33 mouse cellular contexts compared by ENCODE assay signal in the genomic region with DNA sequence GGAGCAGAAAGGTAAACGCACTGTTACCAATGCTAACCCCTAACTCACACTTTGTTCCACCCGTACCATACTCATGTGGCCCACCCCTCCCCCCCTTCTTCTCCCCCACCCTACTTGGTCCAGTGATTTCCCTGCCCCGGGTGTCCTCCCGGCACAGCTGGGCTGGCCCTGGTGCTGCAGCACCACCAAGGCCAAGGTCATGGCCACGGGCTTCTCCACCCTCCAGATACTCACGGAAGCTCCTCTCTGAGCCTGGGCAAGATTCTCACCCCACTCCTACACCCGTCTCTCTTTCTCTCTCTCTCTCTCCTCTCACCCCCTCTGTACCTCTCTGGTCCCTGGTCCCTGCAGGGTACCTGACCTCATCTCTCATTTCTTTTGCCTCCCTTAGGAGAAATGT. TPM values are rescaled to one million over a fixed set of nuclear protein-coding genes. Genes with fewer than 3 reads are reported as not detected.
A peak's percentile ranks its signal among the peaks of the same experiment; 100 is the strongest.
DNase-seq lines count a peak whose midpoint lies in the region; ATAC-seq and TF ChIP-seq lines count a peak whose summit lies in the region.
"Had no signal": no experiment of that assay in that cellular context is flagged by ENCODE, and none has a peak within 500 bp of the region (broad histone marks: within the 10 kb centered on the region; RNA-seq: fewer than 3 reads in every experiment).

No protein-coding gene starts in this region.

- intact Hi-C loops in gastrocnemius, adult 2 months (cut with DNase I) = no loop called here

- H3K4me1 ChIP-seq in kidney, embryonic 15.5 days = peaks cover 21% of the 10 kb centered on the region
- H3K4me1 ChIP-seq: embryonic facial prominence, embryonic 12.5 days; hindbrain, embryonic 12.5 days; liver, embryonic 12.5 days; midbrain, embryonic 13.5 days; neural tube, embryonic 13.5 days had no signal

- no peak overlapping the region for H3K27ac ChIP-seq in gastrocnemius, adult 2 months
- peak overlapping the region; percentile 18; the same call in 1 of the 2 replicates for H3K27ac ChIP-seq in kidney, embryonic 15.5 days
- H3K27ac ChIP-seq: embryonic facial prominence, embryonic 12.5 days; hindbrain, embryonic 12.5 days; hindbrain, postnatal 0 days; liver, embryonic 12.5 days; midbrain, embryonic 13.5 days; neural tube, embryonic 13.5 days had no signal

- no peak overlapping the region for H3K9ac ChIP-seq in kidney, embryonic 15.5 days
- H3K9ac ChIP-seq: embryonic facial prominence, embryonic 12.5 days; hindbrain, embryonic 12.5 days; liver, embryonic 12.5 days; liver, postnatal 0 days; midbrain, embryonic 13.5 days; neural tube, embryonic 13.5 days had no signal

- H3K36me3 ChIP-seq in kidney, embryonic 15.5 days = peaks cover 74% of the 10 kb centered on the region

- no peaks in the 10 kb centered on the region for H3K27me3 ChIP-seq in kidney, embryonic 15.5 days
- H3K27me3 ChIP-seq: CH12.LX; embryonic facial prominence, embryonic 12.5 days; hindbrain, embryonic 12.5 days; liver, embryonic 12.5 days; midbrain, embryonic 13.5 days; neural tube, embryonic 13.5 days had no signal

- no peak for TF ChIP-seq CTCF in gastrocnemius, adult 2 months (IDR thresholded peaks at IDR 0.05)

- H3K4me2 ChIP-seq in kidney, embryonic 15.5 days = no peak overlapping the region
- H3K4me2 ChIP-seq: embryonic facial prominence, embryonic 12.5 days; heart, embryonic 11.5 days; hindbrain, embryonic 12.5 days; liver, embryonic 12.5 days; midbrain, embryonic 13.5 days; neural tube, embryonic 13.5 days had no signal

- peak; percentile 17; the same call in 1 of the 2 replicates for ATAC-seq in kidney, embryonic 15.5 days (replicated peaks; ENCODE audit: low FRiP score)
- ATAC-seq in megakaryocyte progenitor cell, adult 5-6 weeks (replicated peaks; ENCODE audit: poor library complexity) = no peak
- ATAC-seq: activated CD4-positive, CD25-positive, alpha-beta regulatory T cell, adult 4 months; forebrain, embryonic 16.5 days; hindbrain, postnatal 0 days; intestine, embryonic 16.5 days; liver, embryonic 12.5 days; liver, postnatal 0 days; lung, postnatal 0 days; midbrain, embryonic 13.5 days had no signal

- H3K4me3 ChIP-seq in gastrocnemius, adult 2 months = no peak overlapping the region
- no peak overlapping the region for H3K4me3 ChIP-seq in kidney, embryonic 15.5 days (replicated peaks)
- H3K4me3 ChIP-seq: embryonic facial prominence, embryonic 12.5 days; hindbrain, embryonic 12.5 days; liver, embryonic 12.5 days; midbrain, embryonic 13.5 days; neural tube, embryonic 13.5 days had no signal

- DNase-seq in gastrocnemius, adult 2 months = peak; percentile 21
- DNase-seq in gastrocnemius, postnatal 4 days (ENCODE audit: low spot score in 2 of 2) = no peak
- no peak for DNase-seq in kidney, adult 8-10 months
- DNase-seq in adrenal gland, adult 8-10 months = peak; percentile 79
- DNase-seq in kidney, postnatal 36 days = peak; percentile 27 to 45
- DNase-seq in heart, adult 9 months (ENCODE audit: low spot score in 2 of 2) = no peak
- DNase-seq: cerebellum, adult 11 months; cerebellum, adult 9-11 months; embryo, embryonic 11 days; heart, adult 11 months; heart, postnatal 36 days; layer of hippocampus, postnatal 36 days; left cerebral cortex, postnatal 4 days; liver, postnatal 0 days; right cerebral cortex, adult 18-20 months; spleen, adult 18-20 months; thymus, adult 2 months; thymus, postnatal 4 days had no signal

- 30% methylated on average over 7 of the region's 7 CpGs for WGBS in kidney, embryonic 15.5 days

- no peaks in the 10 kb centered on the region for H3K9me3 ChIP-seq in kidney, embryonic 15.5 days (replicated peaks)
- H3K9me3 ChIP-seq: embryonic facial prominence, embryonic 12.5 days; hindbrain, embryonic 12.5 days; liver, embryonic 12.5 days; midbrain, embryonic 13.5 days; neural tube, embryonic 13.5 days had no signal

RNA-seq across cellular contexts. Expression of a gene that starts 26.4 kb away (rescaled TPM):
- 10 to 100 TPM; 14.7 to 22.5 TPM for total RNA-seq in gastrocnemius, adult 2 months (2021)
- total RNA-seq in gastrocnemius, postnatal 4 days (2021) = 10 to 100 TPM; 33.6 to 37.6 TPM
- 17.8 and 18.8 TPM in 2 replicates for polyA plus RNA-seq in kidney, embryonic 15.5 days (2015; fragmentation: Nextera tagmentation; extraction: Ambion mirVana)
- total RNA-seq in adrenal gland, adult 8-10 months (2022) = 100 to 1,000 TPM in 3 of 4 experiments, 10 to 100 TPM in 1; 90.5 to 113 (median 105) TPM
- total RNA-seq in megakaryocyte progenitor cell, adult 5-6 weeks (2015) = 2.9 and 5.9 TPM in 2 replicates
- 2.3 and 2.4 TPM in 2 replicates for total RNA-seq in megakaryocyte progenitor cell, adult 5-6 weeks (2017)

RNA-seq across cellular contexts. Expression of a gene that starts 28.7 kb away (rescaled TPM):
- total RNA-seq in gastrocnemius, adult 2 months (2021) = under 1 TPM; 0.64 to 0.84 TPM
- under 1 TPM; 0.22 to 0.23 TPM for total RNA-seq in gastrocnemius, postnatal 4 days (2021)
- 0.69 and 0.71 TPM in 2 replicates for polyA plus RNA-seq in kidney, embryonic 15.5 days (2015; fragmentation: Nextera tagmentation; extraction: Ambion mirVana)
- total RNA-seq in adrenal gland, adult 8-10 months (2022) = 1 to 10 TPM; 1.5 to 2.2 (median 1.9) TPM
- total RNA-seq in megakaryocyte progenitor cell, adult 5-6 weeks (2015) = not detected in 2 replicates
- total RNA-seq in megakaryocyte progenitor cell, adult 5-6 weeks (2017) = 0.46 TPM in 1 of 2 replicates, not detected in the other
- total RNA-seq: megakaryocyte-erythroid progenitor cell, adult 5-6 weeks had no signal

RNA-seq across cellular contexts. Expression of a gene that starts 29.0 kb away (rescaled TPM):
- total RNA-seq in gastrocnemius, adult 2 months (2021) = under 1 TPM; 0.23 to 0.42 TPM
- total RNA-seq in gastrocnemius, postnatal 4 days (2021) = 10 to 100 TPM; 14.9 to 17.2 TPM
- 60.7 and 62.2 TPM in 2 replicates for polyA plus RNA-seq in kidney, embryonic 15.5 days (2015; fragmentation: Nextera tagmentation; extraction: Ambion mirVana)
- total RNA-seq in adrenal gland, adult 8-10 months (2022) = 1 to 10 TPM; 1.1 to 2.7 (median 1.8) TPM
- total RNA-seq in megakaryocyte progenitor cell, adult 5-6 weeks (2015) = 40.3 and 51.0 TPM in 2 replicates
- 32.5 and 38.1 TPM in 2 replicates for total RNA-seq in megakaryocyte progenitor cell, adult 5-6 weeks (2017)

RNA-seq across cellular contexts. Expression of a gene that starts 46.5 kb away (rescaled TPM):
- total RNA-seq in gastrocnemius, adult 2 months (2021) = 100 to 1,000 TPM; 137 to 165 TPM
- total RNA-seq in gastrocnemius, postnatal 4 days (2021) = 100 to 1,000 TPM; 837 to 892 TPM
- polyA plus RNA-seq in kidney, embryonic 15.5 days (2015; fragmentation: Nextera tagmentation; extraction: Ambion mirVana) = 161 and 163 TPM in 2 replicates
- total RNA-seq in adrenal gland, adult 8-10 months (2022) = 100 to 1,000 TPM; 240 to 263 (median 253) TPM
- 23.8 and 24.8 TPM in 2 replicates for total RNA-seq in megakaryocyte progenitor cell, adult 5-6 weeks (2015)
- total RNA-seq in megakaryocyte progenitor cell, adult 5-6 weeks (2017) = 22.4 and 24.0 TPM in 2 replicates

Comparison
In these comparisons a context has a peak if more than half of its experiments do, and no peak if none do; other contexts are left out.
1. DNase-seq: peak in gastrocnemius, adult 2 months (single experiment), adrenal gland, adult 8-10 months (single experiment) and kidney, postnatal 36 days (2 of 2); none in gastrocnemius, postnatal 4 days (0 of 2), kidney, adult 8-10 months (0 of 2) and heart, adult 9 months (0 of 2).
2. RNA of a gene that starts 29.0 kb away (total RNA-seq): 32.5 to 51.0 TPM in megakaryocyte progenitor cell, adult 5-6 weeks and 14.9 to 17.2 TPM in gastrocnemius, postnatal 4 days; 1.1 to 2.7 TPM in adrenal gland, adult 8-10 months and 0.23 to 0.42 TPM in gastrocnemius, adult 2 months; every median in the first group is over 4 times any median in the second.